Mouse (Mus musculus) lung, embryonic 15.5 days (tissue): Measurements from ENCODE around the gene Ypel3. TPM values are rescaled to one million over a fixed set of nuclear protein-coding genes. Genes with fewer than 3 reads are reported as not detected.

Experiments
- ATAC-seq: fragments of 200-750 bp; cut with Nextera tagmentation; 2 replicates; pipeline ENCODE4 v1.8.0; 2017; ENCODE audit warnings: moderate number of reproducible peaks, borderline replicate concordance; ENCODE audit not compliant: low FRiP score, low TSS enrichment; ENCODE audit errors: extremely low read depth
- H3K27ac ChIP-seq: fragments of 300-500 bp; sonication (generic); 2 replicates; pipeline ENCODE4 v1.5.1; 2015; ENCODE audit warnings: moderate library complexity, mild to moderate bottlenecking, inconsistent platforms
- H3K27me3 ChIP-seq: fragments of 300-500 bp; sonication (generic); 2 replicates; pipeline ENCODE4 v1.6.1; 2015; ENCODE audit warnings: inconsistent platforms
- H3K36me3 ChIP-seq: fragments of 300-500 bp; sonication (generic); 2 replicates; pipeline ENCODE4 v1.6.1; 2015; ENCODE audit warnings: inconsistent platforms
- H3K4me1 ChIP-seq: fragments of 300-500 bp; sonication (generic); 2 replicates; pipeline ENCODE4 v1.6.1; 2015; ENCODE audit warnings: inconsistent platforms
- H3K4me2 ChIP-seq: fragments of 300-500 bp; sonication (generic); 2 replicates; pipeline ENCODE4 v1.6.1; 2015; ENCODE audit warnings: inconsistent platforms, mild to moderate bottlenecking, moderate library complexity
- H3K4me3 ChIP-seq: fragments of 300-500 bp; sonication (generic); 2 replicates; pipeline ENCODE4 v1.5.1; 2015; ENCODE audit warnings: mild to moderate bottlenecking, inconsistent platforms
- H3K9ac ChIP-seq: fragments of 300-500 bp; sonication (generic); 2 replicates; pipeline ENCODE4 v1.6.1; 2015; ENCODE audit warnings: inconsistent platforms
- H3K9me3 ChIP-seq: fragments of 300-500 bp; sonication (generic); 2 replicates; pipeline ENCODE4 v1.6.1; 2016; ENCODE audit warnings: inconsistent platforms
- WGBS: fragments of 180-500 bp; shearing (Covaris S2); methylation state at CpG from one replicate; pipeline ENCODE4 v1.1.7; 2015; 5-methylcytosine and 5-hydroxymethylcytosine counted together
- polyA plus RNA-seq: library from polyadenylated mRNA; unstranded; fragments of >200 nt; fragmentation: Nextera tagmentation; extraction: Ambion mirVana; gene quantifications from 2 replicates; pipeline ENCODE4 v1.2.1, GENCODE M21; 2015

Ypel3 gene
- polyA plus RNA-seq, 1 experiment from 2014 or later = 96.2 TPM

DNA sequence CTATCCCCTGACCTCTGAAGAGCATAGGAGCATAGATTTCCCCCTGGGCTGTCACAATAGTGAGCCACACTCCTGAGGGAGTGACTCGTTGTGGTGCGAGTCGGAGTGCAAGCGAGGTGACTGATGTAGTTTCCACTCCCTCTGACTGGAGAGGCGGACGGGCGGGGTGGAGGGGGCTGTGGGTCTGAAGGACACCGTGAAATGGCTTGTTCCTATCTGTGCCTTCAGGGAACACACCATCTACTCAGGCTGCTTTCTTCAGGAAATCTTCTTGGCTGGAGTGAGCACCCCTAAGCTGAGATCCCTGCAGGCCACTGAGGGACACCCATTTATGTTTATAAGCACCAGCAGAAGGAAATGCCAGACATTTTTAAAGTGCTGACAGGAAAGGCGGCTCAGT is 46.0 kb downstream of the Ypel3 start:
- Histone ChIP-seq H3K4me1 (0 out of 2 replicates have a peak, but pooled peaks cover 8% of the 10 kb centered on the region), H3K9me3 (no peaks in the 10 kb centered on the region), H3K9ac (no peak overlapping the region), H3K27me3 (peaks cover 26% of the 10 kb centered on the region), H3K4me3 (0 out of 2 replicates have a peak overlapping the region, but pooled peaks have one; percentile 19), H3K36me3 (no peaks in the 10 kb centered on the region), H3K4me2 (peak overlapping the region; percentile 50; the same call in 1 of the 2 replicates), H3K27ac (no peak overlapping the region)
- ATAC-seq = no peak
- 11% methylated on average over 9 of the region's 9 CpGs for WGBS

DNA sequence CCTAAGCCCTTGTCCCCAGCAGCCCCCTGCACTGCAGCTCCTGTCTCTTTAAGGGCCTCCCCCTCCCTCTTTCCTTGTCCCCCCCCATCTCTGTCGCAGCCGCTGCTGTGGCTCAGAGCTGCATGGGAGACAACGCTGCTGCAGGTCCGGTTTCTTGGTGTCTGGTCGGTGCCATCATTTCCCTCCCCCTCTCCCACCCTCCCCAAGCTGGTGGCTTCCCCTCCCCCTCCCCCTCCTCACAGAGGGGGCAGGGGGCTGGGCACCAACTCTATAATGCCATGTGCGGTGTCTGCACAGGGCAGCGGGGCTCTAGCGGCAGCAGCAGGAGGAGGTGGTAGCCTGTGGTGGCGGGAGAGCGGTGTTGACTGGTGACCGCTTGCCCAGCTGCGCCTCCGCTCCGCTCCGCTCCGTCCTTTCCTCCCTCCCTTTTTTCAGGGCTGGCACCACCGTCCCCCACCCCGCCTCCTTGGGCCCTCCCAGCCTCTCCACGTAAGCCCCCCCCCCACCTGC is 46.5 kb downstream of the Ypel3 start:
- no peak overlapping the region for H3K27ac ChIP-seq
- no peak overlapping the region for H3K9ac ChIP-seq
- no peaks in the 10 kb centered on the region for H3K9me3 ChIP-seq
- no peaks in the 10 kb centered on the region for H3K36me3 ChIP-seq
- peak overlapping the region; percentile 19 for H3K4me3 ChIP-seq
- H3K4me1 ChIP-seq = 0 out of 2 replicates have a peak, but pooled peaks cover 8% of the 10 kb centered on the region
- peaks cover 26% of the 10 kb centered on the region for H3K27me3 ChIP-seq
- peak overlapping the region; percentile 50 for H3K4me2 ChIP-seq
- ATAC-seq = no peak
- 4% methylated on average over 12 of the region's 19 CpGs for WGBS

DNA sequence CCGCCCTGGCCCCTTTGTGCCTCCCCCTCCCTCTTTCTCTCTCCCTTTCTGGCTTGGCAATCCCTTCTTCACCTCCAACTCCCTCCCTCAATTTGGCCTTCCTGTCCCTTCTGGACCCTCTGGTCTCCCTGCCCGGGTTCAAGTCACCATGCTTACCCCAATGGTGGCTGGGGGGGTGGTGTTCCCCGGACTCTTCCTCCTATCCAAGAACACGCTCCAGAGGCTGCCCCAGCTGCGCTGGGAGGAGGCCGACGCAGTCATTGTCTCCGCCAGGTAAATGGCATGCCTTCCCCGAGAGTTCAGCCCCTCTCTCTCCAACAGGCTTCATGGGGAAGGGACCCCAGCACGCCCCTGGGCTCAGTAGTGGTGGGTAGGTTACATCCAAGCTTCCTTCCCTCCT is 47.2 kb downstream of the Ypel3 start:
- no peak for ATAC-seq
- Histone ChIP-seq H3K27me3 (peaks cover 26% of the 10 kb centered on the region), H3K4me3 (no peak overlapping the region), H3K4me1 (0 out of 2 replicates have a peak, but pooled peaks cover 8% of the 10 kb centered on the region), H3K4me2 (no peak overlapping the region), H3K9ac (no peak overlapping the region), H3K36me3 (no peaks in the 10 kb centered on the region), H3K27ac (no peak overlapping the region), H3K9me3 (no peaks in the 10 kb centered on the region)
- 8% methylated on average over 10 of the region's 10 CpGs for WGBS

DNA sequence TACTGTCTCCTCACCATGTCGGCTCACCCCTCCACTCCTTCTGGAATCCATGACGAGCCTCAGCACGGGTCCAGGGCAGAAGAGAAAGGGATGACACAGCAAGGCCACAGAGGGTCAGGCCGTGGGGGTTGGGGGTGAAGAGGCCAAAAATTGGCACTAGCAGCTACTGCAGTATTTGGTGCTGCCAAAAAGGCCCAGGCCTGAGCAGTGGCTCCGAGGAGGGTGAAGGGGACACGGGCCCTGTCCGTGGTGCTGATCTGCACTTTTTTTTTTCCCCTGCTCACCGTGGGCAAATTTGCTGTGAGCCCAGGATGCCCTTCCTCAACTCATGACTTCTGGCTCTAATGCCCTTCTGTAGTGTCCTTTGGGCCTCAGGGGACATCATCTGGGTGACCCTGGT is 48.6 kb downstream of the Ypel3 start:
- Histone ChIP-seq H3K27me3 (peaks cover 26% of the 10 kb centered on the region), H3K4me1 (0 out of 2 replicates have a peak, but pooled peaks cover 8% of the 10 kb centered on the region), H3K27ac (no peak overlapping the region), H3K9ac (no peak overlapping the region), H3K4me3 (no peak overlapping the region), H3K9me3 (no peaks in the 10 kb centered on the region), H3K4me2 (no peak overlapping the region), H3K36me3 (no peaks in the 10 kb centered on the region)
- no peak for ATAC-seq
- 16% methylated on average over 8 of the region's 8 CpGs for WGBS

DNA sequence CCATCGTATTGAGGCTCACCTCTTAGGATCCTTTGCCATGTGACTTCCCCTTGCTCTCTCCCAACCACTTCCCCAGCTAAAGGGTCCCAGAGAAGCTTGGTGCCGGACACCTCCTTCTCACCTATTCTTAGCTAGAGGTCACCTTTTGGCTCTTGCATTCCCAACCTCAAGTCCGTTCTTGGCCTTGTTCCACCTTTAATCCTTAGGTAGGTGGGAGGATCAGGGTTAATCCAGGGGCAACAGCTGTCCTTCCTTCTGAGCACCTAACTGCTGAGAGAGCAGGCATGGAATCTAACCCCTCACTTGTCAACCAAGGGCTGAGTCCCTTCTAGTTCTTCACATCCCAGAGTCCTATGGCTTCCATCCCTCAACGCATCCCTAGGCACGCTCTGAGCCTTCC is 49.2 kb downstream of the Ypel3 start:
- Histone ChIP-seq H3K36me3 (no peaks in the 10 kb centered on the region), H3K9me3 (no peaks in the 10 kb centered on the region), H3K4me3 (no peak overlapping the region), H3K4me1 (0 out of 2 replicates have a peak, but pooled peaks cover 8% of the 10 kb centered on the region), H3K4me2 (no peak overlapping the region), H3K9ac (no peak overlapping the region), H3K27ac (no peak overlapping the region), H3K27me3 (peaks cover 26% of the 10 kb centered on the region)
- 59% methylated on average over 5 of the region's 5 CpGs for WGBS
- no peak for ATAC-seq

Other genes starting within 250 kb of the Ypel3 start
- gene Eif3c, start 210.5 kb upstream of the Ypel3 start, polyA plus RNA-seq = 176 and 186 TPM in 2 replicates
- 1.1 and 1.5 TPM in 2 replicates for gene Apobr, start 192.0 kb upstream of the Ypel3 start, polyA plus RNA-seq
- 27.7 and 27.9 TPM in 2 replicates for gene Cln3, start 191.1 kb upstream of the Ypel3 start, polyA plus RNA-seq
- gene Il27, start 182.0 kb upstream of the Ypel3 start, polyA plus RNA-seq = not detected in 2 replicates
- gene Nupr1, start 146.1 kb upstream of the Ypel3 start, polyA plus RNA-seq = 23.4 and 30.0 TPM in 2 replicates
- 47.3 and 54.9 TPM in 2 replicates for gene Sgf29, start 127.6 kb upstream of the Ypel3 start, polyA plus RNA-seq
- 5.9 and 6.8 TPM in 2 replicates for gene Sult1a1, start 100.5 kb upstream of the Ypel3 start, polyA plus RNA-seq
- gene Bola2, start 81.6 kb upstream of the Ypel3 start, polyA plus RNA-seq = 105 and 119 TPM in 2 replicates
- 9.9 and 11.5 TPM in 2 replicates for gene Slx1b, start 81.2 kb upstream of the Ypel3 start, polyA plus RNA-seq
- gene Coro1a, start 69.2 kb upstream of the Ypel3 start, polyA plus RNA-seq = 36.0 and 58.1 TPM in 2 replicates
- gene Mapk3, start 17.4 kb upstream of the Ypel3 start, polyA plus RNA-seq = 132 and 135 TPM in 2 replicates
- 2.5 and 2.8 TPM in 2 replicates for gene Gdpd3, start 10.6 kb upstream of the Ypel3 start, polyA plus RNA-seq
- 0.26 and 0.51 TPM in 2 replicates for gene Tbx6, start 4.5 kb downstream of the Ypel3 start, polyA plus RNA-seq
- gene Ppp4c, start 15.5 kb downstream of the Ypel3 start, polyA plus RNA-seq = 260 and 262 TPM in 2 replicates
- gene Fam57b, start 20.7 kb downstream of the Ypel3 start, polyA plus RNA-seq = 0.10 and 0.19 TPM in 2 replicates
- gene 4930451I11Rik, start 54.7 kb downstream of the Ypel3 start, polyA plus RNA-seq = not detected in 2 replicates
- gene Doc2a, start 70.5 kb downstream of the Ypel3 start, polyA plus RNA-seq = 0.81 and 1.1 TPM in 2 replicates
- gene Hirip3, start 85.0 kb downstream of the Ypel3 start, polyA plus RNA-seq = 31.6 and 34.4 TPM in 2 replicates
- gene Ino80e, start 85.4 kb downstream of the Ypel3 start, polyA plus RNA-seq = 76.6 and 78.3 TPM in 2 replicates
- 48.0 and 55.0 TPM in 2 replicates for gene Taok2, start 107.7 kb downstream of the Ypel3 start, polyA plus RNA-seq
- 31.6 and 32.9 TPM in 2 replicates for gene Tmem219, start 146.0 kb downstream of the Ypel3 start, polyA plus RNA-seq
- 13.6 and 15.0 TPM in 2 replicates for gene Kctd13, start 151.9 kb downstream of the Ypel3 start, polyA plus RNA-seq
- gene Asphd1, start 172.6 kb downstream of the Ypel3 start, polyA plus RNA-seq = 0.09 TPM in 1 of 2 replicates, not detected in the other
- gene Sez6l2, start 173.6 kb downstream of the Ypel3 start, polyA plus RNA-seq = 0.16 and 0.89 TPM in 2 replicates
- gene Cdipt, start 199.0 kb downstream of the Ypel3 start, polyA plus RNA-seq = 110 and 117 TPM in 2 replicates
- gene Cdiptos, start 199.1 kb downstream of the Ypel3 start, polyA plus RNA-seq = 1.3 and 2.1 TPM in 2 replicates
- 13.0 and 13.9 TPM in 2 replicates for gene Mvp, start 237.7 kb downstream of the Ypel3 start, polyA plus RNA-seq
- gene Pagr1b, start 239.5 kb downstream of the Ypel3 start, polyA plus RNA-seq = not detected in 2 replicates
- gene Pagr1a, start 240.4 kb downstream of the Ypel3 start, polyA plus RNA-seq = 63.5 and 86.1 TPM in 2 replicates
- 23.7 and 46.1 TPM in 2 replicates for gene Gm42742, start 244.1 kb downstream of the Ypel3 start, polyA plus RNA-seq
- 3.0 and 3.9 TPM in 2 replicates for gene Prrt2, start 244.3 kb downstream of the Ypel3 start, polyA plus RNA-seq